Mouse (Mus musculus): ENCODE data around the gene Slc28a1.

DNA sequence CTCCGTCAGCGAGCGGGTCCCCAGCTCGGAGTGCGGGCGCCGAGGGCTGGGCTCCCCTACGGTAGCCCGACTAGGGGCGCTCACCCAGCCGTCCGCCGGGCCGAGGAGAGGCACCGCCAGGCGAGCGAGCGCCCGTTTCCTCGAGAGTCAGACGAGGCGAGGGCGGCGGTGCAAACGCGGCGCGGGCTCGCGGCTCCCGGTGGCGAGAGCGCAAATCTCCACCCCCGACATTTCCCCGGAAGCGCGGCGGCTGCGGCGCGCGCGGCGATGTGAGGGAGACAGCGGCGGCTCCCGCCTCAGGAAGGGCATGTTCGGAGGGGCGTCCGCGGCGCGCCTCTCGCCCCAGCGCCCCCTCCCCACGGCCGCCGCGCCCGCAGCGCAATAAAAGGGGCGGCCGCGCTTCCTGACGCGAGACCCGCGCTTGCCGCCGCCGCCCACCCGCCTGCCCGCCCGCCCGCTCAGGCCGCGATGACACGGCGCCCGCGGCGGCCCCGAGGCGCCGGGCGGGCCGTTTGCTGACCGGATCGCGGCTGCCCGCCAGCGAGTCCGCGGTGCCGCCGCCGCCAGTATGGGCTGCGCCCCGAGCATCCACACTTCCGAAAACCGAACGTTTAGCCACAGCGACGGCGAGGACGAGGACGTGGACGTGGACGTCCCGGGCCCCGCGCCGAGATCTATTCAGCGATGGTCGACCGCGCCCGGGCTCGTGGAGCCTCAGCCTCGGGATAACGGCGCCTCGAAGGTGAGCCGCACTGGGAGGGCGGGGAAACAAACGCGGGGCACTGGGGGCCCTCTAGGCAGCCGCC, 99.0 kb downstream of the Slc28a1 start, which contains the start of gene Pde8a:
- TF ChIP-seq CTCF (IDR thresholded peaks at IDR 0.05; ENCODE audit: low read depth) (no peak), EP300 (optimal IDR thresholded peaks at IDR 0.05) (no peak)

Measured in stomach, postnatal 0 days (tissue).